Mouse (Mus musculus) heart, embryonic 15.5 days (tissue): ENCODE data around the gene Rgs14. TPM values are rescaled to one million over a fixed set of nuclear protein-coding genes. Genes with fewer than 3 reads are reported as not detected.

Source experiments
- ATAC-seq: fragments of 200-750 bp; cut with Nextera tagmentation; replicated peaks from 2 replicates; pipeline ENCODE4 v1.8.0; 2017; ENCODE audit warnings: low read depth, moderate TSS enrichment; ENCODE audit not compliant: insufficient number of reproducible peaks, insufficient read depth, low FRiP score
- H3K27ac ChIP-seq: fragments of 300-500 bp; sonication (generic); 2 replicates; pipeline ENCODE4 v1.5.1; 2015; ENCODE audit warnings: mild to moderate bottlenecking, inconsistent platforms
- H3K27me3 ChIP-seq: fragments of 300-500 bp; sonication (generic); 2 replicates; pipeline ENCODE4 v1.6.1; 2015; ENCODE audit warnings: inconsistent platforms
- H3K36me3 ChIP-seq: fragments of 300-500 bp; sonication (generic); 2 replicates; pipeline ENCODE4 v1.6.1; 2015; ENCODE audit warnings: mild to moderate bottlenecking, inconsistent platforms
- H3K4me1 ChIP-seq: fragments of 300-500 bp; sonication (generic); replicated peaks from 2 replicates; pipeline ENCODE4 v1.6.1; 2015; ENCODE audit warnings: inconsistent platforms
- H3K4me2 ChIP-seq: fragments of 300-500 bp; sonication (generic); 2 replicates; pipeline ENCODE4 v1.6.1; 2015; ENCODE audit warnings: inconsistent platforms, mild to moderate bottlenecking, moderate library complexity
- H3K4me3 ChIP-seq: fragments of 300-500 bp; sonication (generic); 2 replicates; pipeline ENCODE4 v1.5.1; 2015; ENCODE audit warnings: mild to moderate bottlenecking, inconsistent platforms
- H3K9ac ChIP-seq: fragments of 300-500 bp; sonication (generic); 2 replicates; pipeline ENCODE4 v1.6.1; 2015; ENCODE audit warnings: mild to moderate bottlenecking, inconsistent platforms
- H3K9me3 ChIP-seq: fragments of 300-500 bp; sonication (generic); replicated peaks from 2 replicates; pipeline ENCODE4 v1.6.1; 2016; ENCODE audit warnings: inconsistent platforms
- WGBS: fragments of 180-500 bp; shearing (Covaris S2); methylation state at CpG from one replicate; pipeline ENCODE4 v1.1.7; 2015; ENCODE audit warnings: mixed read lengths; 5-methylcytosine and 5-hydroxymethylcytosine counted together
- polyA plus RNA-seq: library from polyadenylated mRNA; unstranded; fragments of >200 nt; fragmentation: Nextera tagmentation; extraction: Ambion mirVana; gene quantifications from 2 replicates; pipeline ENCODE4 v1.2.1, GENCODE M21; 2015

Rgs14 gene
- polyA plus RNA-seq, 1 experiment from 2014 or later: 0.42 TPM

GRCm38 (mm10) chr13:55329683-55330566 is 39.6 kb upstream of the Rgs14 start, which contains the start of gene Mxd3:
Mxd3 (minus strand) TSS chr13:55329823.
- H3K27ac ChIP-seq: peak within 1 kb of the TSS; percentile 92
- peak within 1 kb of the TSS; percentile 70 for H3K9ac ChIP-seq
- peak; percentile 88 for ATAC-seq
- peaks cover 13% of the 10 kb centered on the region for H3K36me3 ChIP-seq
- H3K27me3 ChIP-seq: no peaks in the 10 kb centered on the region
- peak within 1 kb of the TSS; percentile 97 for H3K4me2 ChIP-seq
- under 1% methylated on average over 82 of the region's 82 CpGs for WGBS
- no peaks in the 10 kb centered on the region for H3K9me3 ChIP-seq
- H3K4me3 ChIP-seq: peak within 1 kb of the TSS; percentile 81
- H3K4me1 ChIP-seq: peaks cover 35% of the 10 kb centered on the region

GRCm38 (mm10) chr13:55330567-55331400 is 38.7 kb upstream of the Rgs14 start:
- Histone ChIP-seq H3K9ac (peak overlapping the region; percentile 70), H3K4me1 (peaks cover 35% of the 10 kb centered on the region), H3K27ac (peak overlapping the region; percentile 92), H3K4me2 (peak overlapping the region; percentile 97), H3K36me3 (peaks cover 5% of the 10 kb centered on the region), H3K4me3 (peak overlapping the region; percentile 81), H3K27me3 (no peaks in the 10 kb centered on the region), H3K9me3 (no peaks in the 10 kb centered on the region)
- ATAC-seq: no peak
- WGBS: 44% methylated on average over 14 of the region's 14 CpGs

DNA sequence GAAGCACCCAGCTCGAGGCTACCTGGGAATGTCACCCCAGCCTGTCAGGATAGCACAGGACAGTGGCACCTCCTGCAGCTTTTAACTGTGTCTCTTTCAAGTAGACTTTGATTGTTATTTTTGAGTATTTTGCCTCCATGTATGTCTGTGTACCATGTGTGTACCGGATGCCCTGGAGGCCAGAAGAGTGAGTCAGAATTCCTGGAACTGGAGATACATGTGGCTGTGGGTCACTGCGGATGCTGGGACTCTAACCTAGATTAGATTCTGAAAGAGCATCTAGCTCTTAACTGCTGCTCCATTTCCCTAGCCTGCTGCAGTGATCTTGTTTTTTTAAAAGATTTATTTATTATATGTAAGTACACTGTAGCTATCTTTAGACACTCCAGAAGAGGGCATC is 37.2 kb upstream of the Rgs14 start:
- whole genome bisulfite sequencing: 65% methylated on average over 3 of the region's 3 CpGs
- no peak for ATAC-seq
- Histone ChIP-seq H3K9me3 (no peaks in the 10 kb centered on the region), H3K27me3 (no peaks in the 10 kb centered on the region), H3K9ac (no peak overlapping the region), H3K4me3 (no peak overlapping the region), H3K4me2 (no peak overlapping the region), H3K27ac (no peak overlapping the region), H3K4me1 (peaks cover 30% of the 10 kb centered on the region), H3K36me3 (no peaks in the 10 kb centered on the region)

GRCm38 (mm10) chr13:55335701-55336100 is 33.8 kb upstream of the Rgs14 start:
- 70% methylated on average over 4 of the region's 4 CpGs for WGBS
- no peak overlapping the region for H3K9ac ChIP-seq
- H3K36me3 ChIP-seq: no peaks in the 10 kb centered on the region
- H3K9me3 ChIP-seq: no peaks in the 10 kb centered on the region
- ATAC-seq: no peak
- H3K4me1 ChIP-seq: peaks cover 3% of the 10 kb centered on the region
- no peak overlapping the region for H3K4me3 ChIP-seq
- H3K27ac ChIP-seq: no peak overlapping the region
- no peaks in the 10 kb centered on the region for H3K27me3 ChIP-seq
- H3K4me2 ChIP-seq: no peak overlapping the region

GRCm38 (mm10) chr13:55337341-55337975 is 32.1 kb upstream of the Rgs14 start:
- Histone ChIP-seq H3K27me3 (no peaks in the 10 kb centered on the region), H3K9me3 (no peaks in the 10 kb centered on the region), H3K4me2 (no peak overlapping the region), H3K4me1 (0 out of 2 replicates have a peak, but pooled peaks cover 3% of the 10 kb centered on the region), H3K27ac (no peak overlapping the region), H3K36me3 (no peaks in the 10 kb centered on the region), H3K4me3 (no peak overlapping the region), H3K9ac (no peak overlapping the region)
- ATAC-seq: no peak
- 68% methylated on average over 10 of the region's 10 CpGs for WGBS

- Histone ChIP-seq H3K27me3 (no peaks in the 10 kb centered on the region), H3K9ac (no peak overlapping the region), H3K36me3 (0 out of 2 replicates have a peak, but pooled peaks cover under 1% of the 10 kb centered on the region), H3K27ac (no peak overlapping the region), H3K4me3 (no peak overlapping the region), H3K4me1 (0 out of 2 replicates have a peak, but pooled peaks cover 3% of the 10 kb centered on the region), H3K4me2 (no peak overlapping the region), H3K9me3 (no peaks in the 10 kb centered on the region)
- no peak for ATAC-seq
- 57% methylated on average over 12 of the region's 12 CpGs for WGBS
These were observed 31.1 kb upstream of the Rgs14 start for GRCm38 (mm10) chr13:55338131-55339054.

DNA sequence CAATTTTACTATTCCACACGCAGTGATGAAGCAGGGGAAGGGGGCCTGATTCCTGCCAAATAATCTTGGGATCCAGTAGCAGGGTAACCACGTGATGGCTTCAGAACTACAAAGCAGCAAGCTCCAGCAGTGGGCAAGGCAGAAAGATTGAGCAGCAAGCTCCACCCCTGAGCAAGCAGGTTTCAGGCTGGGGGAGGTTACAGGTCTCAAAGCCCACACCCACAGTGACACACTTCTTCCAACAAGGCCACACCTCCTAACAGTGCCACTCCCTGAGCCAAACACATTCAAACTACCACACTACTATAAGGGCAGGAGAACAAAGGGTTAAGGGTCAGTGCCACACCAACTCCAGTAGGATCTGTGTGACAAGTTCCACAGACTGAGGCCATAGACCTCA is 30.3 kb upstream of the Rgs14 start:
- H3K27me3 ChIP-seq: no peaks in the 10 kb centered on the region
- 0 out of 2 replicates have a peak, but pooled peaks cover 3% of the 10 kb centered on the region for H3K4me1 ChIP-seq
- no peak for ATAC-seq
- H3K36me3 ChIP-seq: peaks cover 7% of the 10 kb centered on the region; the same call in 1 of the 2 replicates
- H3K9ac ChIP-seq: no peak overlapping the region
- no peak overlapping the region for H3K27ac ChIP-seq
- no peak overlapping the region for H3K4me3 ChIP-seq
- H3K9me3 ChIP-seq: no peaks in the 10 kb centered on the region
- WGBS: 43% methylated on average over 2 of the region's 2 CpGs
- no peak overlapping the region for H3K4me2 ChIP-seq

DNA sequence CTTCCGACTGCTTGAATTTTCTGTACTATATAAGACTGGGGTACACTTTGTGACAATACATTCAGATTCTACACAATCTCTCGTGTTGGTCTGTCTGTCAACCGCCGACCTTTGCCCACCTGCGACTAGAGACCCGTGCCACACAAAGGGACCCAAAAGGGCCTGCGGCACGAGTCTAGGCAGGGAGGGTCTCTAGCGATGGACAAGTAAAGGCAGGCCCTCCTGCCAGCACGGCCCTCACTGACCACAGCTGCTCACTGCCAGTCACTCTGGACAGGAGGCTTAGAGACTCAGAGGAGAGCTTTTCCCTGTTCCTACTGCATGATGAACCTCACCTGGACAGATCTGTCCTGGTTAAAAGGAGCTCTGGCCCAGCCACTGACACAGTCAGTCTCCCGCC is 27.1 kb upstream of the Rgs14 start:
- peaks cover 39% of the 10 kb centered on the region for H3K36me3 ChIP-seq
- WGBS: 35% methylated on average over 11 of the region's 11 CpGs
- 0 out of 2 replicates have a peak, but pooled peaks cover 3% of the 10 kb centered on the region for H3K4me1 ChIP-seq
- no peak overlapping the region for H3K4me2 ChIP-seq
- ATAC-seq: no peak
- H3K27ac ChIP-seq: no peak overlapping the region
- no peak overlapping the region for H3K4me3 ChIP-seq
- H3K9ac ChIP-seq: no peak overlapping the region
- H3K27me3 ChIP-seq: no peaks in the 10 kb centered on the region
- H3K9me3 ChIP-seq: no peaks in the 10 kb centered on the region

GRCm38 (mm10) chr13:55344286-55344685 is 25.2 kb upstream of the Rgs14 start:
- 0 out of 2 replicates have a peak, but pooled peaks cover 5% of the 10 kb centered on the region for H3K4me1 ChIP-seq
- no peak overlapping the region for H3K4me2 ChIP-seq
- no peaks in the 10 kb centered on the region for H3K27me3 ChIP-seq
- H3K27ac ChIP-seq: no peak overlapping the region
- 83% methylated on average over 7 of the region's 7 CpGs for WGBS
- peaks cover 56% of the 10 kb centered on the region for H3K36me3 ChIP-seq
- no peak overlapping the region for H3K4me3 ChIP-seq
- H3K9ac ChIP-seq: no peak overlapping the region
- H3K9me3 ChIP-seq: no peaks in the 10 kb centered on the region
- no peak for ATAC-seq

DNA sequence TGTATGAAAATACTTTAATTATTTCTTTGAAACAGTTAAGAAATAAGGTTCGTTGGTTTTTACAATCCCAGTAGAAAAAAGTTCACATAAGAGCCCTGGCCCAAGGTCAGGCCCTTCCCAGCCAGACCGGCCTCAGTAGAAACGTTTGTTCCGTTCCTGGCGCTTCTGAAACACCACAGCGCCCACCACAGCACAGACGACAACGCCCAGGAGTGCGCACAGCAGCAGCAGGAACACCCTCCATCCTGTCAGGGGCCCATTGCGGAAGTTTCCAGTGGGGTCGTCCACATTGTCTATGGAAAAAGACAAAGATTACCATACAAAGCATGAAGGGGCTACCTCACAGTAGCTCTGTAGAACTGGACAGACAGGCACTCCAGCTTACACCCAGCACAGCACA is 22.8 kb upstream of the Rgs14 start:
- peaks cover 75% of the 10 kb centered on the region for H3K36me3 ChIP-seq
- H3K27me3 ChIP-seq: no peaks in the 10 kb centered on the region
- H3K4me2 ChIP-seq: no peak overlapping the region
- WGBS: 79% methylated on average over 11 of the region's 11 CpGs
- H3K4me3 ChIP-seq: no peak overlapping the region
- no peak for ATAC-seq
- H3K4me1 ChIP-seq: 0 out of 2 replicates have a peak, but pooled peaks cover 5% of the 10 kb centered on the region
- no peak overlapping the region for H3K27ac ChIP-seq
- no peaks in the 10 kb centered on the region for H3K9me3 ChIP-seq
- no peak overlapping the region for H3K9ac ChIP-seq
